Mouse (Mus musculus): ENCODE measurements at regions not wholly inside any gene's neighbourhood (a gene's known extent, or its start where the extent isn't known, plus 50 kb on each side); places are given as distances from the start of the nearest gene placed in this dataset.

DNA sequence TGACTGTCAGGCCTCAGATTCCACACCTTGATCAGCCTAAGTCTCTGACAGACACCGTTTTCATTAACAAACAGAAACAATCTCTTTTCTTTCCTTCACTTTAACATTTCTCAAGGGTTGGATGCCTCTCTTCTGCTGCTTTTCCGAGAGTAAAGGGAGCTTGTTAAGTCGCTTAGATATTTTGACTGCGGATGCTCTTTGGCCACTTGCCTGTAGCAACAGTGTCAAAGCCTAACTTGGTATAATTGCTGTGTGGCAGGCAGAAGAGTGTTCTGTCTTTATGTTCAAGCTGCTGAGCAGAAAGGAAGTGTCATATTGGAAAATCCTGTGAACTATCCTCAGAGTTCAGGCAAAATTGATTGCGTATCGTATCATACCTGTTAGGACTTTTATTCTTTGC, 112.3 kb upstream of the Zeb2 start:
- H3K9ac ChIP-seq: no peak overlapping the region
- H3K36me3 ChIP-seq: no peaks in the 10 kb centered on the region
- H3K27ac ChIP-seq (ENCODE audit: poor library complexity, severe bottlenecking): no peak overlapping the region
- no peak overlapping the region for H3K4me3 ChIP-seq
- ATAC-seq (ENCODE audit: insufficient number of reproducible peaks, low FRiP score): no peak
- 72% methylated on average over 6 of the region's 6 CpGs for WGBS
- no peaks in the 10 kb centered on the region for H3K9me3 ChIP-seq (replicated peaks)
- H3K27me3 ChIP-seq (replicated peaks): no peaks in the 10 kb centered on the region
- no peaks in the 10 kb centered on the region for H3K4me1 ChIP-seq (replicated peaks)
- no peak overlapping the region for H3K4me2 ChIP-seq

- ATAC-seq (ENCODE audit: insufficient number of reproducible peaks, low FRiP score): no peak
- no peak overlapping the region for H3K4me3 ChIP-seq
- no peak overlapping the region for H3K9ac ChIP-seq
- no peaks in the 10 kb centered on the region for H3K4me1 ChIP-seq (replicated peaks)
- no peak overlapping the region for H3K4me2 ChIP-seq
- no peaks in the 10 kb centered on the region for H3K9me3 ChIP-seq (replicated peaks)
- H3K27ac ChIP-seq (ENCODE audit: poor library complexity, severe bottlenecking): no peak overlapping the region
- H3K36me3 ChIP-seq: no peaks in the 10 kb centered on the region
- H3K27me3 ChIP-seq (replicated peaks): no peaks in the 10 kb centered on the region
- 43% methylated on average over 14 of the region's 14 CpGs for WGBS
These were observed 110.2 kb upstream of the Zeb2 start for GRCm38 (mm10) chr2:45227276-45227944.

GRCm38 (mm10) chr2:45226045-45226370, 108.8 kb upstream of the Zeb2 start:
- Histone ChIP-seq H3K4me3 (no peak overlapping the region), H3K4me2 (no peak overlapping the region), H3K9ac (no peak overlapping the region), H3K9me3 (replicated peaks) (no peaks in the 10 kb centered on the region), H3K27me3 (replicated peaks) (no peaks in the 10 kb centered on the region), H3K4me1 (replicated peaks) (no peaks in the 10 kb centered on the region), H3K36me3 (no peaks in the 10 kb centered on the region), H3K27ac (ENCODE audit: poor library complexity, severe bottlenecking) (no peak overlapping the region)
- no peak for ATAC-seq (ENCODE audit: insufficient number of reproducible peaks, low FRiP score)
- 67% methylated on average over 4 of the region's 4 CpGs for WGBS

DNA sequence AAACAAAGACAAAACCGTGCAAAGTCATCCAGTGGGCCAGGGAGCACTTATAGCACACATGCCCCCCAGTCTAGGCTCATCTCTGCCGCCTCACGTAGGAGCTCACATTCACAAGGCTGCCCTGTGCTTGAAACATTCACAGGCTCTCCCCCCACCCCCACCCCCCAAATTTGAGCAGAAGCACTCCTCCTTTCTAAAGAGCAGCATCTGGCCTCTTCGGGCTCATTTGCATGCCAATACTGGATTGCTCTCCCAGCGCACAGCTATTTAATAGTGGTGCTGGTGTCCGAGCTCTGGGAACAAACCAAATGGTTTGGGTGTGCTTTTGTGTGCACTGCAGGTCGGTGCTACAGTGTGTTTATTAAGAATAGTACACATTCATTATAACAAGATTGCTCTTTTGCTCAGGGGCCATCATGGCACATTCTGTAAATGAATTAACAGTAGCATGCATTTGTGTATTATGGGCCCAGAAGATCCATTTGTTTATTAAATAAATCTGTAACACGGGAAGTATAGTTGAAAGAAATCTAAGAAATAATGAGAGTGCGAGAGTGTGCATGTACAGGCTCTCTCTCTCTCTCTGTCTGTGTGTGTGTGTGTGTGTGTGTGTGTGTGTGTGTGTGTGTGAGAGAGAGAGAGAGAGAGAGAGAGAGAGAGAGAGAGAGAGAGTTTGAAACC, 108.3 kb upstream of the Zeb2 start:
- 56% methylated on average over 9 of the region's 9 CpGs for WGBS
- ATAC-seq (ENCODE audit: insufficient number of reproducible peaks, low FRiP score): no peak
- Histone ChIP-seq H3K4me3 (no peak overlapping the region), H3K27me3 (replicated peaks) (no peaks in the 10 kb centered on the region), H3K4me1 (replicated peaks) (no peaks in the 10 kb centered on the region), H3K9ac (no peak overlapping the region), H3K9me3 (replicated peaks) (no peaks in the 10 kb centered on the region), H3K4me2 (no peak overlapping the region), H3K36me3 (no peaks in the 10 kb centered on the region), H3K27ac (ENCODE audit: poor library complexity, severe bottlenecking) (no peak overlapping the region)

DNA sequence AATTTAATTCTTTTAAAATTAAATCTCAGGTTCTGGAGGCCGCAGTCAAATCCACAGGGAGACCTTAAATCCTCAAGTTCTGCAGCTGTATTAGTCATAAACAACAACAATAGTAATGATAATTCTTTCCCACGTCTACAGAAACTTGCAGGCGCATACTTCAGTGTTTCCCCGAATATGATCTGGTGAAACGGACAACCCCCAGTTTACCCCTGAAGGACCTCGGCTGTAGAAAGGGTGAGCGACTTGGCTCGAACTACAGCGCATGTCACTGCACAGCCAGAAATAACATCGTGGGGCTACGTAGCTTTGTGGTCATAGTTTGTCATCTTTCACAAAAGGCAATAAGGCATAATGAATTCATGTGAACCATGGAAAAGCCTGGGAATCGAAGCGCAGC, 105.0 kb upstream of the Zeb2 start:
- Histone ChIP-seq H3K9ac (no peak overlapping the region), H3K9me3 (replicated peaks) (no peaks in the 10 kb centered on the region), H3K27ac (ENCODE audit: poor library complexity, severe bottlenecking) (no peak overlapping the region), H3K4me2 (no peak overlapping the region), H3K27me3 (replicated peaks) (no peaks in the 10 kb centered on the region), H3K4me1 (replicated peaks) (no peaks in the 10 kb centered on the region), H3K4me3 (no peak overlapping the region), H3K36me3 (no peaks in the 10 kb centered on the region)
- no peak for ATAC-seq (ENCODE audit: insufficient number of reproducible peaks, low FRiP score)
- 82% methylated on average over 13 of the region's 13 CpGs for WGBS

DNA sequence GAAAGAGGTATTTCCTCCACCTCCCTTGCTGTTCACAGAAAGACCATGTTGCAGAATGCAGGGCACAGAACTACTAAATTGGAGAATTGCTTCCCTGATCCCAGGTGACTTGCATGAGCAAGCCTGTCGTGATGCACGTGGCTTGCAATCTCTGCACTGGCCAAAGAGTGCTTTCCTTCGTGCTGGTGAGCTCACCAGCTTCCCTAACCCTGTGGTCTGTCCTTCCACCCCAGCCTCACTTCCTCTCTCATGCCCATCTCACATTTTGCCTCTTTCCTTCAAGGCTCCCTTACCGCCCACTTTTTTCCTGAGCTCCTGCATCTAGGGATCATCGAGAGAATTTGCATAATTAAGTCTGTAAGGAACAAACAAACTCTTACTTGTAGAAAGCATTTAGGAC, 102.7 kb upstream of the Zeb2 start:
- no peaks in the 10 kb centered on the region for H3K9me3 ChIP-seq (replicated peaks)
- no peak overlapping the region for H3K9ac ChIP-seq
- H3K4me3 ChIP-seq: no peak overlapping the region
- 53% methylated on average over 5 of the region's 5 CpGs for WGBS
- H3K27ac ChIP-seq (ENCODE audit: poor library complexity, severe bottlenecking): no peak overlapping the region
- ATAC-seq (ENCODE audit: insufficient number of reproducible peaks, low FRiP score): no peak
- no peak overlapping the region for H3K4me2 ChIP-seq
- H3K36me3 ChIP-seq: no peaks in the 10 kb centered on the region
- H3K4me1 ChIP-seq (replicated peaks): no peaks in the 10 kb centered on the region
- H3K27me3 ChIP-seq (replicated peaks): no peaks in the 10 kb centered on the region

GRCm38 (mm10) chr2:45212833-45213232, 95.6 kb upstream of the Zeb2 start:
- Histone ChIP-seq H3K36me3 (no peaks in the 10 kb centered on the region), H3K4me2 (no peak overlapping the region), H3K27ac (ENCODE audit: poor library complexity, severe bottlenecking) (no peak overlapping the region), H3K4me1 (replicated peaks) (no peaks in the 10 kb centered on the region), H3K27me3 (replicated peaks) (no peaks in the 10 kb centered on the region), H3K4me3 (no peak overlapping the region), H3K9me3 (replicated peaks) (no peaks in the 10 kb centered on the region), H3K9ac (no peak overlapping the region)
- 68% methylated on average over 2 of the region's 2 CpGs for WGBS
- no peak for ATAC-seq (ENCODE audit: insufficient number of reproducible peaks, low FRiP score)

- Histone ChIP-seq H3K4me3 (no peak overlapping the region), H3K4me2 (no peak overlapping the region), H3K4me1 (replicated peaks) (no peaks in the 10 kb centered on the region), H3K27ac (ENCODE audit: poor library complexity, severe bottlenecking) (no peak overlapping the region), H3K9me3 (replicated peaks) (no peaks in the 10 kb centered on the region), H3K36me3 (no peaks in the 10 kb centered on the region), H3K9ac (no peak overlapping the region), H3K27me3 (replicated peaks) (no peaks in the 10 kb centered on the region)
- 82% methylated on average over 6 of the region's 6 CpGs for WGBS
- ATAC-seq (ENCODE audit: insufficient number of reproducible peaks, low FRiP score): no peak
These were observed 91.3 kb upstream of the Zeb2 start for GRCm38 (mm10) chr2:45208526-45208925.

DNA sequence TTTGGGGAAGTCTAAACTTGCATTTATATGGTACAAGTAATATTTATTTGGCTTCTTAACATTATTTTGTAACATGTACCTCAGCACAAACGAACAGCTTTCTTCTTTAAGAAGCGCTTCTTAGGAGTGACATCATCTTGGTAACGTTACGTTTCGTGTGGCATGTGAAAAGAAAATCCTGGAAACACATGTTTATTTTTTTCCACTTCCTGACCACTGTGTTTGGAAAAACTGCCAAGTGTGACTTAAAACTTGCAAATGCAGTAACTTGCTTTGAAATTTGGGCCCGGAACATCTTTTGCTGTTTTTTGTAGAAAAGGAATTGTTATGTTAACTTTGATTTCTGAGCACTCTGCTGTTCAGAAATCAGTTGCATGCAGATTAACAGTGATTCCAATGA, 88.6 kb upstream of the Zeb2 start:
- no peak for ATAC-seq (ENCODE audit: insufficient number of reproducible peaks, low FRiP score)
- H3K4me2 ChIP-seq: no peak overlapping the region
- no peaks in the 10 kb centered on the region for H3K27me3 ChIP-seq (replicated peaks)
- no peak overlapping the region for H3K9ac ChIP-seq
- no peaks in the 10 kb centered on the region for H3K4me1 ChIP-seq (replicated peaks)
- 46% methylated on average over 6 of the region's 6 CpGs for WGBS
- no peak overlapping the region for H3K27ac ChIP-seq (ENCODE audit: poor library complexity, severe bottlenecking)
- no peaks in the 10 kb centered on the region for H3K36me3 ChIP-seq
- H3K4me3 ChIP-seq: no peak overlapping the region
- H3K9me3 ChIP-seq (replicated peaks): no peaks in the 10 kb centered on the region

GRCm38 (mm10) chr2:45205211-45205610, 88.0 kb upstream of the Zeb2 start:
- Histone ChIP-seq H3K4me3 (no peak overlapping the region), H3K27ac (ENCODE audit: poor library complexity, severe bottlenecking) (no peak overlapping the region), H3K4me1 (replicated peaks) (no peaks in the 10 kb centered on the region), H3K27me3 (replicated peaks) (no peaks in the 10 kb centered on the region), H3K9ac (no peak overlapping the region), H3K36me3 (no peaks in the 10 kb centered on the region), H3K4me2 (no peak overlapping the region), H3K9me3 (replicated peaks) (no peaks in the 10 kb centered on the region)
- 82% methylated on average over 3 of the region's 3 CpGs for WGBS
- ATAC-seq (ENCODE audit: insufficient number of reproducible peaks, low FRiP score): no peak

GRCm38 (mm10) chr2:45197955-45198631, 80.9 kb upstream of the Zeb2 start:
- Histone ChIP-seq H3K9me3 (replicated peaks) (no peaks in the 10 kb centered on the region), H3K4me1 (replicated peaks) (no peaks in the 10 kb centered on the region), H3K36me3 (no peaks in the 10 kb centered on the region), H3K4me3 (no peak overlapping the region), H3K9ac (no peak overlapping the region), H3K27me3 (replicated peaks) (no peaks in the 10 kb centered on the region), H3K27ac (ENCODE audit: poor library complexity, severe bottlenecking) (no peak overlapping the region), H3K4me2 (no peak overlapping the region)
- 74% methylated on average over 13 of the region's 13 CpGs for WGBS
- ATAC-seq (ENCODE audit: insufficient number of reproducible peaks, low FRiP score): no peak

Data from heart, embryonic 12.5 days (tissue).